Mouse (Mus musculus): ENCODE measurements around the gene Gm11084.

DNA sequence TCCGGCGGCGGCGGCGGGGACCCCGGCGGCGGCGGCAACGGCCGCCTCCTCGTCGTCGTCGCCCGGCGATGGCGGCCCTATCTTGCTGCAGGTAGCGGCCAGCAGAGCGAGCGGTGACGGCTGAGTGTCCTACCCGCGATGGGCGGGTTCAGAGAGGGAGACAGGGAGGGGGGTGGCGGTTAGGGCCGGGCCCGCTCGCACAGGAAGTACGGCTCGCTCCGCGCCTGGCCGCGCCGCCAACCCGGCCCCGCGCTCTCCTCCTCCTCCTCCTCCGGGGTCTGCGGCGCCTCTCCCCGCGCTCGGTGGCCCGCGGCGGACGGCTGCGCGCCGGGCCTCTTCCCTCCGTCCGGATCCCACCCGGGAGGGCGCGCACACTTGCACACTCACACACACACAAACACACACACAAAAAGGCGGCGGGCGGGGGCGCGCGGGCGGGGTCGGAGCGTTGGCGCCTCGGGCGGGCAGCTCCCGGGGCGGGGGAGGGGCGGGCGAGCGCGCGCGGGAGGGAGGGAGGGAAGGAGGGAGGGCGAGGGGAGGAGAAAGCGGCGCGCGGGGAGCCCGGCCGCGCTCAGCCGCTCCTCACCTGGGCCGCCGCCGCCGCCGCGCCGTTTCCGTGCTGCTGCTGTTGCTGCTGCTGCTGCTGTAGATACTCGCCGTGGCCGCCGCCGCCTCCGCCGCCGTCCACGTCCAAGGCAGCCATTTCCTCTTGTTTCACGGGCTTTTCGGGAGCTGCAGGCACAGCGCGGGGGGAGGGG, 7.4 kb downstream of the Gm11084 start:
- TF ChIP-seq POLR2A (IDR thresholded peaks at IDR 0.05; ENCODE audit: low read depth, low read length) = peak; percentile 51
- no peak for TF ChIP-seq CTCF (IDR thresholded peaks at IDR 0.05; ENCODE audit: borderline replicate concordance, insufficient read depth, low read length)

Measured in embryonic fibroblast, embryonic 13.5 days (primary cell).